Mouse (Mus musculus): ENCODE measurements around the gene Sptlc2. TPM values are rescaled to one million over a fixed set of nuclear protein-coding genes. Genes with fewer than 3 reads are reported as not detected.

Gene Sptlc2
- total and polyA plus RNA-seq, 2 experiments = 6.5 to 14.4 TPM

GRCm38 (mm10) chr12:87334886-87335285 is 53.3 kb downstream of the Sptlc2 start:
- Histone ChIP-seq H3K9ac (ENCODE audit: low read depth, low read length) (no peak overlapping the region), H3K27ac (replicated peaks; ENCODE audit: insufficient read depth, low read depth, low read length) (no peak overlapping the region), H3K4me3 (ENCODE audit: insufficient read depth, low read depth, low read length) (no peak overlapping the region), H3K36me3 (ENCODE audit: control insufficient read depth, insufficient read depth, low read length) (peaks cover 17% of the 10 kb centered on the region; the same call in 1 of the 2 replicates), H3K4me1 (ENCODE audit: control insufficient read depth, insufficient read depth, low read length) (no peaks in the 10 kb centered on the region), H3K79me2 (ENCODE audit: control insufficient read depth, insufficient read depth, low read length) (0 out of 2 replicates have a peak, but pooled peaks cover 2% of the 10 kb centered on the region), H3K27me3 (ENCODE audit: control insufficient read depth, insufficient read depth, low read length) (no peaks in the 10 kb centered on the region)
- TF ChIP-seq CTCF (IDR thresholded peaks at IDR 0.05; ENCODE audit: low read depth, low read length) (peak; percentile 46), POLR2A (IDR thresholded peaks at IDR 0.05; ENCODE audit: extremely low read depth, insufficient read depth, low read length) (no peak)
- peak; percentile 25 for DNase-seq (ENCODE audit: extremely low read depth, low read depth, low spot score)
- 46% methylated on average over 2 of the region's 2 CpGs for WGBS

- Histone ChIP-seq H3K36me3 (ENCODE audit: control insufficient read depth, insufficient read depth, low read length) (peaks cover 11% of the 10 kb centered on the region; the same call in 1 of the 2 replicates), H3K79me2 (ENCODE audit: control insufficient read depth, insufficient read depth, low read length) (0 out of 2 replicates have a peak, but pooled peaks cover 2% of the 10 kb centered on the region), H3K27ac (replicated peaks; ENCODE audit: insufficient read depth, low read depth, low read length) (no peak overlapping the region), H3K27me3 (ENCODE audit: control insufficient read depth, insufficient read depth, low read length) (no peaks in the 10 kb centered on the region), H3K9ac (ENCODE audit: low read depth, low read length) (no peak overlapping the region), H3K4me1 (ENCODE audit: control insufficient read depth, insufficient read depth, low read length) (no peaks in the 10 kb centered on the region), H3K4me3 (ENCODE audit: insufficient read depth, low read depth, low read length) (no peak overlapping the region)
- DNase-seq (ENCODE audit: extremely low read depth, low read depth, low spot score) = no peak
- no peak for TF ChIP-seq CTCF (IDR thresholded peaks at IDR 0.05; ENCODE audit: low read depth, low read length)
- TF ChIP-seq POLR2A (IDR thresholded peaks at IDR 0.05; ENCODE audit: extremely low read depth, insufficient read depth, low read length) = no peak
These were observed 54.4 kb downstream of the Sptlc2 start for GRCm38 (mm10) chr12:87333794-87334193.

- Histone ChIP-seq H3K79me2 (ENCODE audit: control insufficient read depth, insufficient read depth, low read length) (0 out of 2 replicates have a peak, but pooled peaks cover 2% of the 10 kb centered on the region), H3K4me1 (ENCODE audit: control insufficient read depth, insufficient read depth, low read length) (no peaks in the 10 kb centered on the region), H3K36me3 (ENCODE audit: control insufficient read depth, insufficient read depth, low read length) (peaks cover 7% of the 10 kb centered on the region; the same call in 1 of the 2 replicates), H3K4me3 (ENCODE audit: insufficient read depth, low read depth, low read length) (no peak overlapping the region), H3K9ac (ENCODE audit: low read depth, low read length) (no peak overlapping the region), H3K27ac (replicated peaks; ENCODE audit: insufficient read depth, low read depth, low read length) (no peak overlapping the region), H3K27me3 (ENCODE audit: control insufficient read depth, insufficient read depth, low read length) (no peaks in the 10 kb centered on the region)
- no peak for TF ChIP-seq CTCF (IDR thresholded peaks at IDR 0.05; ENCODE audit: low read depth, low read length)
- TF ChIP-seq POLR2A (IDR thresholded peaks at IDR 0.05; ENCODE audit: extremely low read depth, insufficient read depth, low read length) = no peak
- 34% methylated on average over 4 of the region's 4 CpGs for WGBS
- peak; percentile 87 for DNase-seq (ENCODE audit: extremely low read depth, low read depth, low spot score)
These were observed 55.6 kb downstream of the Sptlc2 start for GRCm38 (mm10) chr12:87332511-87332910.

- peaks cover 6% of the 10 kb centered on the region; the same call in 1 of the 2 replicates for H3K36me3 ChIP-seq (ENCODE audit: control insufficient read depth, insufficient read depth, low read length)
- H3K4me1 ChIP-seq (ENCODE audit: control insufficient read depth, insufficient read depth, low read length) = no peaks in the 10 kb centered on the region
- H3K27me3 ChIP-seq (ENCODE audit: control insufficient read depth, insufficient read depth, low read length) = no peaks in the 10 kb centered on the region
- no peak overlapping the region for H3K27ac ChIP-seq (replicated peaks; ENCODE audit: insufficient read depth, low read depth, low read length)
- 42% methylated on average over 5 of the region's 5 CpGs for WGBS
- H3K9ac ChIP-seq (ENCODE audit: low read depth, low read length) = no peak overlapping the region
- 0 out of 2 replicates have a peak, but pooled peaks cover 2% of the 10 kb centered on the region for H3K79me2 ChIP-seq (ENCODE audit: control insufficient read depth, insufficient read depth, low read length)
- no peak for DNase-seq (ENCODE audit: extremely low read depth, low read depth, low spot score)
- no peak overlapping the region for H3K4me3 ChIP-seq (ENCODE audit: insufficient read depth, low read depth, low read length)
- TF ChIP-seq CTCF (IDR thresholded peaks at IDR 0.05; ENCODE audit: low read depth, low read length) (no peak), POLR2A (IDR thresholded peaks at IDR 0.05; ENCODE audit: extremely low read depth, insufficient read depth, low read length) (no peak)
These were observed 56.2 kb downstream of the Sptlc2 start for GRCm38 (mm10) chr12:87331908-87332307.

- H3K27ac ChIP-seq (replicated peaks; ENCODE audit: insufficient read depth, low read depth, low read length) = no peak overlapping the region
- H3K4me1 ChIP-seq (ENCODE audit: control insufficient read depth, insufficient read depth, low read length) = no peaks in the 10 kb centered on the region
- peaks cover 6% of the 10 kb centered on the region; the same call in 1 of the 2 replicates for H3K36me3 ChIP-seq (ENCODE audit: control insufficient read depth, insufficient read depth, low read length)
- TF ChIP-seq CTCF (IDR thresholded peaks at IDR 0.05; ENCODE audit: low read depth, low read length) (no peak), POLR2A (IDR thresholded peaks at IDR 0.05; ENCODE audit: extremely low read depth, insufficient read depth, low read length) (no peak)
- H3K4me3 ChIP-seq (ENCODE audit: insufficient read depth, low read depth, low read length) = no peak overlapping the region
- H3K79me2 ChIP-seq (ENCODE audit: control insufficient read depth, insufficient read depth, low read length) = 0 out of 2 replicates have a peak, but pooled peaks cover 2% of the 10 kb centered on the region
- WGBS = 79% methylated on average over 6 of the region's 6 CpGs
- no peaks in the 10 kb centered on the region for H3K27me3 ChIP-seq (ENCODE audit: control insufficient read depth, insufficient read depth, low read length)
- H3K9ac ChIP-seq (ENCODE audit: low read depth, low read length) = no peak overlapping the region
- DNase-seq (ENCODE audit: extremely low read depth, low read depth, low spot score) = no peak
These were observed 57.1 kb downstream of the Sptlc2 start for GRCm38 (mm10) chr12:87331053-87331456.

- Histone ChIP-seq H3K4me3 (ENCODE audit: insufficient read depth, low read depth, low read length) (no peak overlapping the region), H3K79me2 (ENCODE audit: control insufficient read depth, insufficient read depth, low read length) (no peaks in the 10 kb centered on the region), H3K9ac (ENCODE audit: low read depth, low read length) (no peak overlapping the region), H3K4me1 (ENCODE audit: control insufficient read depth, insufficient read depth, low read length) (no peaks in the 10 kb centered on the region), H3K36me3 (ENCODE audit: control insufficient read depth, insufficient read depth, low read length) (peaks cover 3% of the 10 kb centered on the region; the same call in 1 of the 2 replicates), H3K27me3 (ENCODE audit: control insufficient read depth, insufficient read depth, low read length) (no peaks in the 10 kb centered on the region), H3K27ac (replicated peaks; ENCODE audit: insufficient read depth, low read depth, low read length) (no peak overlapping the region)
- WGBS = 79% methylated on average over 2 of the region's 2 CpGs
- no peak for TF ChIP-seq CTCF (IDR thresholded peaks at IDR 0.05; ENCODE audit: low read depth, low read length)
- TF ChIP-seq POLR2A (IDR thresholded peaks at IDR 0.05; ENCODE audit: extremely low read depth, insufficient read depth, low read length) = no peak
- DNase-seq (ENCODE audit: extremely low read depth, low read depth, low spot score) = no peak
These were observed 57.9 kb downstream of the Sptlc2 start for GRCm38 (mm10) chr12:87330213-87330612.

All from liver, adult 2 months (tissue).